Mouse (Mus musculus): ENCODE data around the gene Esrp2.

Esrp2 gene

DNA sequence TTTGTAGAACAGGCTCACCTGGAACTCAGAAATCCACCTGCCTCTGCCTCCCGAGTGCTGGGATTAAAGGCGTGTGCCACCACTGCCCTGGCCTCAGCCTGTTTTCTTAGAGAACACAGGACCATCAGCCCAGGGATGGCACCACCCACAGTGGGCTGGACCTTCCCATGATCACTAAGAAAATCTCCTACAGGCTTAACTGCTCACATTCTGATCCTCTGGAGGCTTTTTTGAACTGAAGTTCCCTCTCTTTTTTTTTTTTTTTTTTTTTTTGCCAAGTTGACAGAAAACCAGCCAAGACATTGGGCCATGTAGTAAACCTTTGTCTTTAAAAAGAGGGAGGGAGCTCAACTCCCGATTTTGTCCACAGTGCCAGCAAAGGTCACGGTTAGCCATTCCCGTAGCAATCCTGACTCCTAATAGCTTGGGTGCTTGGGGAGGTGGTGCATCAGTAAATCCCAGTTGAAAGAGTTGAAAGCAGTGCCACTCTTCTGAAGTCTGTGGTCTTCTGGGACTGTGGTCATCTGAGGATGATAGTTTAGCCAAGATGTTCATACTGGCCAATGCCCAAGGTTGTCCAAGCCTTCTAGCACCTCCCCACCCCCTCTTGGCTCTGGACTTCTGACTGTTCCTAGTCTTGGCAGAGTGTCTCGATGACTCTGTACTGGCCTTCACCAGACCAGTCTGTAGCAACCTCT lies 11.2 kb upstream of the Esrp2 start:
- DNase-seq, result no peak

- DNase-seq, result no peak
Observed at GRCm38 (mm10) chr8:106146014-106146413, 9.2 kb upstream of the Esrp2 start.

DNA sequence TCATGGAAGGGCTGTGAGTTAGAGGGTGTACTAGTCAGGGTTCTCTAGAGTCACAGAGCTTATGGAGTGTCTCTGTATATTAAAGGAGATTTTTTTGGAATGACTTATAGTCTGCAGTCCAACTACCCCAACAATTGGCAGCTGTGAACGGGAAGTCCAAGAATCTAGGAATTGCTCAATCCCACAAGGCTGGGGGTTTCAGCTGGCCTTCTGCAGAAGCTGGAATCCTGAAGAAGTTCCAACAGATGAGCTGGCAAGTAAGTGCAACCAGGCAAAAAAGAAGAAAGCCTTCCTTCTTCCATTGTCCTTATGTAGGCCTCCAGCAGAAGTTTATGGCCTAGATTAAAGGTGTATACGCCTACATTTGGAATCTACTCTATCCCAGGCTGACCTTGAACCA lies 8.6 kb upstream of the Esrp2 start:
- DNase-seq, result no peak

DNA sequence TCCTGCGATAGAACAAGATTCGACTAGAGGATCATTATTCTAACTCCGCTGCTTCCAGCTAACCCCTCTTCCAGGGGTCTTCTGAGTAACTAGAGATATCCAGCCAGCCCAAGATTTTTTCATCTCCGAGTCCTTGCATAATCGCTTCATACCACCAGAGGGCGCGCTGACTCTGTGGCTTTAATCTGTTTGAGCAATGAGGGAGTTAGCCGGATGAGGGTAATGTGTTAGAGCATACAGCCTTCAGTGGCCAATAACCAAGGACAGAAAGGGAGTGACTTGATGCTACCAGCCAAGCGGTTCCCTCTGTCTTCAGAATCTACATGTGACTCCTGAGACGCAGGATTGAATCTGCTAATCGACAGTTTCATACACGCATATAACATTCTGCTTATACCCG lies 4.0 kb upstream of the Esrp2 start:
- peak; percentile 84 for DNase-seq

DNA sequence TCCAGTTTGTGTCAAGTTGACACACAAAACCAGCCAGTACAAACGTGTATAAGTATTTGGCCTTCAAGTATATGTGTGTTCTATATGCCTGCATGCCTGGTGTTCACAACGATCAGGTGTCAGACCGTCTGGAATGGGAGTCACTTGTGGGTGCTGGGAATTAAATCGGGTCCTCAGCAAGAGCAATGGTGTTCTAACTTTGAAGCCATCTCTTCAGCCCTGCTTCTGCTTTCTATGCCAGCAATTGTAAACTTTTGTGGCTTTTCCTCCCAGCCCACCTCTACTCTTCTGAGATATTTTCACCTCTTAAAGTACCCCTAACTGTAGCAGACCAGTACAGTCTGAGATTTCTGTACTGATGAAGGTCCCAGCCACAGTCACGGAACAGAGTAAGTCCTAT lies 3.4 kb upstream of the Esrp2 start:
- DNase-seq, result no peak

- no peak for DNase-seq
Observed at GRCm38 (mm10) chr8:106138616-106139015, 1.8 kb upstream of the Esrp2 start.

DNA sequence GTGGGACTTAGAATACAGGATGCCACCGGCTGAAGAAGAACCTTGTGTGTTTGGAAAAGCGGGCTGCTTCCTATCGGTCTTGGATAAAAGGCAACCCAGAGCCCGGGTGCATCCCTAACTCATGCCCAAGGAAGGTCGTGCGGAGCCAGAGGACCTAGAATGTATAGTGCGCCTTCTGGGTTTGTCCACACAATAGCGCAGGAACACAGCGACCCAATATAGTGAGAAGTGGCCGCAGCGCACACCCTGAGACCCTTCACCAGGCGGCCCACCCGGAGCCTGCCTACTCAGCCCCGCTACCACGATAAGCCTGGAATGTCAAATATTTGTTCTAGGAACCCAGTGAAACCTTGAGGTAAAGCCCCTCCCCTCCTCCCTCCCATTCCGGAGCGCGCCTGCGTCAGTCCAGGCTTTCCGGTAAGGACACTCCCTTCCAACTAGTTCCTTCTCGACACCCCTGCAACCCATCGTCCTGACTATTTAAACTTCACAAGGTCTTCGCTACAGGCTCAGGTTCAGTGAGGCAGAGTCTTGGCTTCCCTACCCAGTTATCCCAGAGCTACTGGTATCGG lies 1.2 kb upstream of the Esrp2 start:
- DNase-seq, result peak; percentile 52

- DNase-seq, result no peak
Observed at GRCm38 (mm10) chr8:106137218-106137905, 588 bp upstream of the Esrp2 start.

DNA sequence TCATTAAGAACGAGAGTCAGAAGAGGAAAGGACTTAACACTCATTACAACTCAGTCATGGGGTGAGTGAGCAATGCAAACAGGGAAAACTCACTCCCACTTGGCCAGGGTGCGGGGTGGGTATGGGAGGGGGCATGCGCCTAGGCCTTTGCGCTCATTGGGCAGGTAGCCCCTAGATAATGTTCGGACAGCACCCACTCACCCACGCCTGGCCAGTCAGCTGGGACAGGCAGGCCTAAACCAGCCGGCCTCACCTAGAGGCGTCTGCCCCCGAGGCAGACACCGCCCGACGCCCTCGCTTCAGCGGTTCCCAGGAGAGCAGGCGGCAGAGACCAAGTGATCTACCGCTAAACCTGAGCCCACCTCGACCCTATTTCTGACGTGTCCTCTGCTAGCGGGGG lies 1.1 kb downstream of the Esrp2 start:
- peak; percentile 42 for DNase-seq

DNA sequence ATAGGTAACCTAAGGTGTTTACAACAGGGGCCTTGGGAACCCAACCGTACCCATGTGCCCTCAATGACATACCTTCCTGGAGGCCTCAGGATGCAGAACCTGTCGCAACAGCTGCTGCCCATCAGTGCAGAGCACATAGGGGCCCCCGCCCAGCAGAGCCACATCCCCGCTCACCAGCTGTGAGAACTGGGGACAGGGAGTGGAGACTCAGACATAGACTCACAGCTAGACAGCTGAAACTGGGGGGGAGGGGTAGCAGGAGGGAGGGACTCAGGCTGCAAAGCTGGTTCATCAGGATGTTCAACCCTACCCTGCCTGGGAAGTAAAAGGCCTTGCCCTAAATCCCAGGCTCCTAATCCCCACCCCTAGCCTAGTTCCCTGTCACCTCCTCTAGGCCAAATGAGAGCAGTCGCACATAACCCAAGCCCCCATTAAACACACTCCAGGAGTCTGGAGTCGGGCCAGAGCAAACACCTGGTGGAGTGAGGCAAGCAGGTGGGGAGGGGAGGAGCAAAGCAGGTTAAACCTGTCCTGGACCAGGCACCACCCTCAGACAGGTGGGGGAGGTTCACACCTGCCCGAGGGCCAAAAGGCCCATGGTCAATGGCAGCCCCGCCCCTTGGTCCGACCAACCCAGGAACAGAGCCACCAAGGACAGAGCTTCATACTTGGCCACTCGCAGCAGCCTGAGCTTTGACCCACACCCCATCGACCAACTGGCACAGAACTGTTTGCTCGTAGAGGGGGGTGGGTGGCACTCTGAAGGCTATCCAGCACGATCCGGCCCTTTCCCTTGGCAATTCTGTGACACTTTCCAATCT lies 1.8 kb downstream of the Esrp2 start:
- peak; percentile 65 for DNase-seq

DNA sequence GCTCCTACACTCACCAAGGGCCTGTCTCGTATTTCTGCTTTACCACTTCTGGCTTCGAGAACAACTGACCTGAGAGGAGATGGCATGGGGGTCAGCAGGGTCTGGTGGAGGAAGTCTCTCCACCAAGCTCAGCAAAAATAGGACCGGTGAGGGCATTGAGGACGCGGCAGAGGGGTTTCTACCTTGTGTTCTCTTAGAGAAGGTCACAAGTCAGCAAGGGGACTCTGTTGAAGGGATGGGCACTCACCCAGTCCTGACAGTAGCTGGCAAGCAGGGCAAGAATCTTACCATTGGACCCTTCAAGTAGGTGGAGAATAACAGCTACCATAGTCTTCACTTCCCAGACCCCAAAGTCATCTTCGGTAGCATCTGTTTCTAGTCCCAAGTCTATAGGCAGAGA lies 2.8 kb downstream of the Esrp2 start:
- no peak for DNase-seq

GRCm38 (mm10) chr8:106133526-106133925 lies 3.2 kb downstream of the Esrp2 start:
- peak; percentile 54 for DNase-seq

DNA sequence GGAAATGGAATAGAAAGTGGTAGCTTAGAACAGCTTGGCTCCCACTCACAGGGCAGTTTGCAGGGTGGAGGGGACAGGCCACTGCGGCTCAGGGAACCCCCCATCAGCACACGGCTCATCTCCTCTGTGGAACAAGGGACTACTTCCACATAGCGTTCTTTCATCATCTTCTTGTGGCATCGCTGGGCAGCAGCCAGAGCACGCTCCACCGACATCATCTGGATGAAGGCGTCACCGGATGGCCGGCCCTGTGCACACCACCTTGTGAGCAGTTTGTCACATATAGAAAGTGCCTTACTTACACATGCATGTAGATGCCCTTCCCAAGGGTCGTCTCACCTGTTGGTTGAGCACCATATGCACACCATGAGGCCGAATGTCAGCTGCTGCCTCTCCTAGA lies 4.4 kb downstream of the Esrp2 start:
- DNase-seq, result no peak

DNA sequence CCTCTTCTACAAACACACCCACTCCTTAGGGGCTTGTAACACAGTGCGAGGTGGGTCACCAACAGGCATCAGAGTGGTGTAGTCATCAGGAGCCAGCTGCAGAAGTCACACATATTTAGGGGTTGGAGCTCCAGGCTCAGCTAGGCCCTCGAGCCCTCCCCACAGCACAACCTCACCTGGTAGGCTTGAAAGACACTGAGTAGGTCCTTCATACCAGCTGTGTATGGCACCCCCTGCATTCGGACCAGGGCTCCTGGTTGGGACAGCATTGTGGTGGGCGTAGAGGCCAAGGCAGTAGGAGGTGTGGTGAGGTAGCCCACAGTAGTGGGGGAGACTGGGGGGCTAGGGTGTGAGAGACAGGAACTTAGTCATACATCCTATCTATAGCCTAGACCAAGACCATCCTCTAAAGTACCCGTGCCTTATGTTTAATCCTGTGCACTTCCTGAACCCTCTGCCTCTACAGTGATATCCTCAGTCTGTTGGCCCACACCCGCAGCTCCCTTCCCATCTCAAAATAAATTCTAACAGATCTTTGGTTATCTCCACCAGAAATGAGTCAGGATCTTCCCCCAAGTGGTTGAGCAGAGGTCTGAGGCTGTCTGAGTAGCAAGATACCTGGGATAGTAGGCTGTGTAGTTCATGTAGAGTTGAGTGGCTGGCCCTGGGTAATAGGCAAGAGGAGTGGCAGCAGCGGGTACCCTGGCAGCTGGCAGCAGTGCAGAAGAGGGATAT lies 5.1 kb downstream of the Esrp2 start:
- DNase-seq, result no peak

- no peak for DNase-seq
Observed at GRCm38 (mm10) chr8:106131021-106131420, 5.8 kb downstream of the Esrp2 start.

- no peak for DNase-seq
Observed at GRCm38 (mm10) chr8:106130505-106130904, 6.3 kb downstream of the Esrp2 start.

GRCm38 (mm10) chr8:106129997-106130396 lies 6.8 kb downstream of the Esrp2 start:
- peak; percentile 12 for DNase-seq

GRCm38 (mm10) chr8:106129232-106129930 lies 7.4 kb downstream of the Esrp2 start:
- no peak for DNase-seq

DNA sequence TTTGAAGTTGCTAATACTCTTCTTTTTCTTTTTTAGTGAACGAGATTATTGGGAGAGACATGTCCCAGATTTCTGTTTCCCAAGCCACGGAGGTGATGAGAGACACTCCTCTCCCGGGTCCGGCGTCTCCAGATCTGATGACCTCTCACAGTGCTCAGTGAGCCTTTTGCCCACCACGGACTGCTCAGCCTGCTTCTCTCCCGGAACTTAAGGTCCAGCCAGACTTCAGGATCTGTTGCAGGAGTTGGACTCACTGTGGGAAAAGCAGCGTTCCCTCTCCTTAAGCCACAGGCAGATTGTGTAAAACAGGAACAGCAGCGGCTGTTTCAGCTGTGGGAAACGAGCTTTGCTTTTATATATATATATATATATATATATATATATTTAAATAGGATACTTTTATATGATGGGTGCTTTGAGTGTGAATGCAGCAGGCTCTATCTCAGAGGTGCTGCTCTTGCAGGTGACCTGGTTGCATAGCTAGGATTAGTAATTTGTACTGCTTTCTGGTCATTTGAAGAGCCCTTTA lies 8.8 kb downstream of the Esrp2 start:
- peak; percentile 27 for DNase-seq

GRCm38 (mm10) chr8:106127054-106127453 lies 9.7 kb downstream of the Esrp2 start:
- DNase-seq, result no peak

DNA sequence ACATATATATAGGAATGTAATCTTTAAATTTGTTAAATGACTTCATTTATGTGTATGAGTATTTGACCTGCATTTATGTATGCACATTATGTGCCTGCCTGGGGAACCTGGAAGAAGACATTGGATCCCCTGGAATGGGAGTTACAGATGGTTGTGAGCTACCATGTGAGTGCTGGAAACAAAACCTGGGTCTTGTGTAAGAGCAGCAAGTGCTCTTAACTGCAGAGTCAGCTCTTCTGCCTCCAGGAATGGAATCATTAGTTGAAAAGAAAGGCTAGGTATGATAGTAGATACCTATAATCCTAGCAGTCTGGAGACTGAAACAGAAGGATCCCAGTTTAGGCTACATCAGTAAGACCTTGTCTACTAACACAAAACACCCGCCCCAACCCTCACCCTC lies 10.7 kb downstream of the Esrp2 start:
- DNase-seq, result no peak

- DNase-seq, result no peak
Observed at GRCm38 (mm10) chr8:106123443-106123842, 13.3 kb downstream of the Esrp2 start.
